Mouse (Mus musculus) adrenal gland, postnatal 14 days (tissue): ENCODE results near the gene Celf2. TPM values are rescaled to one million over a fixed set of nuclear protein-coding genes. Genes with fewer than 3 reads are reported as not detected.

Source experiments
- DNase-seq: peaks from one replicate; pipeline ENCODE4 v3.0.0; 2021; ENCODE audit warnings: mixed read lengths
- total RNA-seq: library from RNA; stranded (reverse); gene quantifications from 2 replicates; pipeline ENCODE4 v1.2.3, GENCODE M21; 2021

Celf2 gene
- total RNA-seq, 1 experiment from 2014 or later = 64.1 TPM

- no peak for DNase-seq
Observed at GRCm38 (mm10) chr2:6871281-6872130, 637.9 kb downstream of the Celf2 start.

DNA sequence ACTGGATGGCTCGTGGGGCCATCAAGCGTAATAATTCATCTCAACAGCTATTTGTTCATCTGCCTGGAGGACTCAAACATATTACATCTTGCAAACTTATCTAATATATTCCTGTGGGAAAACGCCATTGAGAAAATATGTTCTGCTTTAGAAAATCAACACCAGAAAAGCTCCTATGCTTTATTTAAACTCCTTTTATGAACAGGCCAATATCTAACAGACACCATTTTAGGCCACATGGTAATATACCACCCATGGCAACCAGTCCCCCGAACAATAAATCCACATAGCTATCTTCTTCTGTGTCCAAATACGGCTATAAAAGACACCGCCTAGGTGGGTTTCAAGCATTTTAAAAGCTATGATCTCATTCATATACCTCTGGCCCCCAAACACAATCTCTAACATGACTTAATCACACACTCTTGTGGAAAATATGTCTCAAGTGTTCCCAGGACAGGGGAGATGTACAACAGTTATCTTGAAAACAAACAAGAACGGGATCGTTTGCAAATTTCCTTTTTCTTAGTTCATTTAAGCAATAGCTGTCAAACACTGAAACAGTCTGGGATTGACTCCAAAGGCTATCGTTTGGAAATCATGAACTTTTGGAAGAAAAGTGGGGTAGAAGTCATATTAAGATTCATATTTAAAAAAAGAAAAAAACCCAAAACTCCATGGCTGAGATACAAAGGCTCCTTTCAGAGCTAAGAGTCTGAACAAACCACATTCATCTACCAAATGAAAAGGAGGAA is 639.2 kb downstream of the Celf2 start:
- DNase-seq = no peak

DNA sequence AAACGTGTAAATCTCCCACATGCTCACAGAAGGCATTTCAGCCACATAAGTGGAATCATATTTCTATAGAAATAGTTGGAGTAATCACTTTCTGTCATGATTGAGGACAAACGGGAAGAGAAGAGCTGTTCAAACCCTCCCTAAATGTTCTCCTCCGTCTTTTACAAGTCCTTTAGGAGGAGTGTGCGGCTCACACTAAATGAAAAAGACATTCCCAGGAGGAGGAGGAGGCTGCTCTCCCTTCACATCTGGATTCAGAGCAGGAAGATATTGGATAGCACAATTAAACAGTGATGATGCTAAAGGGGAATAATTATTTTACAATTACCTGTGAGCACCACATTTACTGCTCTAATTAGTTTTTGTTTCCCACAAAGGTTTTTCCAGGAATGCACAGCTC is 642.1 kb downstream of the Celf2 start:
- DNase-seq = no peak

GRCm38 (mm10) chr2:6865785-6866184 is 643.6 kb downstream of the Celf2 start:
- DNase-seq = no peak

- no peak for DNase-seq
Observed at GRCm38 (mm10) chr2:6850102-6850644, 659.2 kb downstream of the Celf2 start.

- DNase-seq = no peak
Observed at GRCm38 (mm10) chr2:6849388-6849787, 660.0 kb downstream of the Celf2 start.

GRCm38 (mm10) chr2:6830021-6830420 is 679.3 kb downstream of the Celf2 start:
- DNase-seq = no peak

GRCm38 (mm10) chr2:6827583-6827982 is 681.8 kb downstream of the Celf2 start:
- no peak for DNase-seq

- no peak for DNase-seq
Observed at GRCm38 (mm10) chr2:6823021-6823420, 686.3 kb downstream of the Celf2 start.

GRCm38 (mm10) chr2:6821593-6821992 is 687.8 kb downstream of the Celf2 start:
- no peak for DNase-seq

DNA sequence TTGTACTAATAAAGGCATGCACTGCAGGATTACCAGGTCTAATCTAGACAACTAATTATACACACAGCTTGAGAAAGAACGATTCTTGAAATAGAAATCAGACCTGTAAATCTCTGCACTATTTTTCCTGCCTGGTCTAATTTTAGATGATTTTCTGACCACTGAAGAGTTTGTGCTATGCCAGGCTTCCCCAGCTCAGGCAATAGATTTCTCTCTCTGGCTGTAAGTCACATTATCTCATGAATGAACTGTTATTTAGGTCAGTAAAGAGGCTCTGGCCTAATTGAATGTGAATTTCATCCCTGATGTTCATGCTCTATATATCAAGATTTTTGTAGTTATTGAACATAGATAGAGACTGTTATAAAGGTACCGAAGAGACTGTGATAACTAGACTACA is 694.1 kb downstream of the Celf2 start:
- no peak for DNase-seq

- no peak for DNase-seq
Observed at GRCm38 (mm10) chr2:6808736-6809135, 700.6 kb downstream of the Celf2 start.

DNA sequence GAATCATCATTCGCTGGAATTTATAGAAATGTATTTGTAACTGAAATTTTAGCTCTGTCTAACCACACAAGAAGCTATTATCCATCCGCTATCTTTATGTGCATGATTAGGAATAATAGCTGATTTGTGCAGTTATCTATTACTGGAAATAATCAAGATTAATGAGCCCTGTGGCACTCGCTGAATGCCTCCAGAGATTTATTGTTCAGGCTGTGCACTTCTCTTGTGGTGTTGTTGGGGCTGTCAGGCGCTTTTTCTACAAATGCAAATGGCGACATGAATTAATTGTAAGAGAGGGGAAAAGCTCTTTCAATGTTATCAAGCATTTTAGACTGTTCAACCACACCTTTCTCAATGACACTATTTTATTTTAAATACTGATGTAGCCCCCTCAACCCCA is 712.6 kb downstream of the Celf2 start:
- DNase-seq = no peak

DNA sequence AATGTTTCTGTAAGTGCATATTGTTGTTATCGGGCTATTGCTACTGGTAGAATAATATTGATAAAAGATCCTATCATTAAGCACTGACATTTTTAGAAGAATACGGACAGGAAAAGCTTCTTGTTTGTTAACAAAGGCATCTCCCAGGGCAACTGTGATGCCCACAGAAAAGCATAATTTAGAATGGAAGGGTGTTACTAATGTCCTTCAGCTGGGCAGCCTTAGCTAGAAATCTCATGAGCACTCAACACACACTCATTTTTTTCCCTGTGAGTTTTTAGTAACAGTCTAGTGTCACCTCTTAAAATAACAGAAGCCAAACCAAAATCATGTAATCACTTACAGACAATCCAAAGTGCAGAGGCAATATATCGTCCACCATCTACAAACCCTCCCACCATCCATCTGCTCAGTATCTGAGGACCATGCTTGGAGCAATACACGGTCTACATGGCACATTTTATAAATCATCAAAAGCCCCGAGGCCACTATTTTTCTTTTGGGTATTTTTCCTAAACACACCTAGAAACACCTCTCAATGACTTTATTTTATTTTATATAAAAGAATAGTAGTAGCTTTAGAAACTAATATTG is 713.3 kb downstream of the Celf2 start:
- no peak for DNase-seq

GRCm38 (mm10) chr2:6794858-6795257 is 714.5 kb downstream of the Celf2 start:
- DNase-seq = no peak

- DNase-seq = no peak
Observed at GRCm38 (mm10) chr2:6790876-6791275, 718.5 kb downstream of the Celf2 start.

- DNase-seq = no peak
Observed at GRCm38 (mm10) chr2:6786494-6787144, 722.7 kb downstream of the Celf2 start.

DNA sequence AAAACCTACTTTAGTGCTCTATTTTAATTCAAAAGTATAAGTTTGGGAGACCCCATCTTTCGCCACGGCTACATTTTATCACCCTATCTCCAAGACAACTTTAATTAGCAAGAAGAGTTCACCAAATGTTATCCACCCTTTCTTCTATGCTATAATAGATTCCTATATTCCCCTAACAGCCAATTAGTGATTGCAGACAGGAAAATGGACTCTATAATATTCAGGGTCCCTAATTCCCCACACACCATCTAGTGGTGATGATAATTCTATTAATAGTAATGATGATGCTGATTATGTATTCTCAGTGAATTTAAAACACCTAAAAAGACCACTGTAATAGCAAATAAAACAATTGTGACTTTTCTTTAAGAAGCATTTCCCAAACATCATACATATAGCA is 739.1 kb downstream of the Celf2 start:
- DNase-seq = no peak

- DNase-seq = no peak
Observed at GRCm38 (mm10) chr2:6762381-6762780, 747.0 kb downstream of the Celf2 start.

DNA sequence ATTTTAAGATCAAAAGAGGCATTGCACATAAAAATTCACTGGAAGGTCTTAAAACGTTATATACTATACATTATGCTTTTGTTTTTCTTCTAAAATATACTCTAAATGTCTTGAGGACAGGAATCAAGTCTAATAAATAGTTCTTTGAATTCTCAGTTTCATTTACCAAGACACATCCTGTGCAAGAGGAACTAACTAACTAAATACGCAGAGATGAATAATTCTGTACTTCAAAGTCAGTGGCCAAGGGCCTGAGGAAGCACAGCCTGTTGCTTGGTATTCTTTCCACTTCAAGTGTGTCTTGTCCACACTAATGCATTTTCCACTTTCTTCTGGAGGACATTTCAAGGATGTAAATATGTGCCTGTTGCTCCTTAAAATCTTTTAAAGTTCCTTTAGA is 766.2 kb downstream of the Celf2 start:
- no peak for DNase-seq

DNA sequence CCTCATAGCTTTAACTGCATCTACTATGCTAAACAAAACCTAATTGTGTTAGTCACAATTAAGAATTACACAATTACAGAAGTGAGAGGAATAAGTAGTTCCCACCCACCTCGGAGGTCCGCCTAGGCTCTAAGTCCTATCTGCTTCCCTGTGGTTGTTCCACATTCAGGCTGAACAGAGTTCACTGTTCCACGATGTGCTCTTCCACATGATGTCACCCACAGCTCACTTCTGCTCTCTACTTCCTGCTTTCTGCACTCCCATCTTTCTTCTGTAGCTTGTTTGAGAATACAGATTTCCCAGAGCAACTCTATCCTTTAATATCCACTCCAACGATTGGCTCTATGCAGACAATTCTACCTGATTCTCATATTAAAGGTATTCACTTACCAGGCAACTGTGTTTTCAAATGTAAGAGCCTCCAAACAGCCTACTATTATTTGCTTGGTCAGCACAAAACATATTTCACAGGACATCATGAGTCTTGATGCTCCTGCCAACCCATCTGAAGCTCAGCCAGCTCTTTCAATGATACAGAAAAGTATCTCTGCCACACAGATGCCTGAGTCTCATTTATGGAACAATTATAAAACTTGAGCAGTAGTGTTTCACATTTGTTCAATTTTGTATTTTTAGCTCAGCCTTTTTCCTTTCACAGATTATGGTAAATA is 769.2 kb downstream of the Celf2 start:
- no peak for DNase-seq

DNA sequence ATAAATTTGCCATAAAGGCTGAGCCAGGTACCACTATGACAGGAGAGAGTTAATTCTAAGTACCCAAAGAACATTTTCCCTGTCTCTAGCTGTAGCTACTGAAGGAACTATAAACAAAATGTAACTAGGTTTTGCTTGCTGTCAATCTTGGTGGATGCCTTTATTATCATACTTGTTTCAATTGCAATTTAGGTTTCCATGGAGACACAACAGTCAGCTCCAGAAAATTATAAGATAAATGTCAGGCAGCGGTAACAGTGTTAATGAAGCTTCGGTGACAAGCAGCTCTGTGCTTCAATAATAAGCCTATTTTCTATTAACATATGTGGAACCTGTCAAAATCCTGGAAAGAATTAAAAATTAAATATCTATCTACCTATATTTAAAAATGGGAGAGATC is 777.3 kb downstream of the Celf2 start:
- DNase-seq = no peak
